Mouse (Mus musculus) lung, embryonic 14.5 days (tissue): ENCODE results near the gene Npm1. TPM values are rescaled to one million over a fixed set of nuclear protein-coding genes. Genes with fewer than 3 reads are reported as not detected.

Experiments used
- ATAC-seq: fragments of 200-750 bp; cut with Nextera tagmentation; 2 replicates; pipeline ENCODE4 v1.8.0; 2017; ENCODE audit warnings: mild to moderate bottlenecking, moderate TSS enrichment, moderate library complexity; ENCODE audit not compliant: insufficient read depth
- DNase-seq: peaks from one replicate; pipeline ENCODE4 v3.0.0-alpha.2; 2015
- H3K27ac ChIP-seq: fragments of 300-500 bp; sonication (generic); 2 replicates; pipeline ENCODE4 v1.5.1; 2014; ENCODE audit warnings: low read depth, mild to moderate bottlenecking, moderate library complexity
- H3K27me3 ChIP-seq: fragments of 300-500 bp; sonication (generic); 2 replicates; pipeline ENCODE4 v1.6.1; 2014; ENCODE audit warnings: low read length, control low read depth; ENCODE audit not compliant: insufficient read depth
- H3K36me3 ChIP-seq: fragments of 300-500 bp; sonication (generic); 2 replicates; pipeline ENCODE4 v1.6.1; 2014; ENCODE audit warnings: control low read depth; ENCODE audit not compliant: insufficient read depth
- H3K4me1 ChIP-seq: fragments of 300-500 bp; sonication (generic); 2 replicates; pipeline ENCODE4 v1.6.1; 2014; ENCODE audit warnings: antibody characterized with exemption, control low read depth; ENCODE audit not compliant: insufficient read depth
- H3K4me2 ChIP-seq: fragments of 300-500 bp; sonication (generic); 2 replicates; pipeline ENCODE4 v1.6.1; 2014; ENCODE audit warnings: mild to moderate bottlenecking
- H3K4me3 ChIP-seq: fragments of 300-500 bp; sonication (generic); 2 replicates; pipeline ENCODE4 v1.5.1; 2014; ENCODE audit warnings: low read depth, low read length
- H3K9ac ChIP-seq: fragments of 300-500 bp; sonication (generic); 2 replicates; pipeline ENCODE4 v1.6.1; 2014
- H3K9me3 ChIP-seq: fragments of 300-500 bp; sonication (generic); 2 replicates; pipeline ENCODE4 v1.6.1; 2016; ENCODE audit warnings: low read depth, low read length, control low read depth
- CTCF ChIP-seq: IDR thresholded peaks from 2 replicates; pipeline ENCODE4 v1.5.1; 2016; ENCODE audit warnings: antibody characterized with exemption, low read depth
- WGBS: fragments of 180-500 bp; shearing (Covaris S2); extraction: QIAGEN DNeasy Blood & Tissue Kit; methylation state at CpG from one replicate; pipeline ENCODE4 v1.1.7; 2014; 5-methylcytosine and 5-hydroxymethylcytosine counted together
- polyA plus RNA-seq: library from polyadenylated mRNA; unstranded; fragments of >200 nt; fragmentation: Nextera tagmentation; extraction: Ambion mirVana; gene quantifications from 2 replicates; pipeline ENCODE4 v1.2.1, GENCODE M21; 2014

Npm1 gene
- polyA plus RNA-seq, result 1,275 and 1,313 TPM in 2 replicates

DNA sequence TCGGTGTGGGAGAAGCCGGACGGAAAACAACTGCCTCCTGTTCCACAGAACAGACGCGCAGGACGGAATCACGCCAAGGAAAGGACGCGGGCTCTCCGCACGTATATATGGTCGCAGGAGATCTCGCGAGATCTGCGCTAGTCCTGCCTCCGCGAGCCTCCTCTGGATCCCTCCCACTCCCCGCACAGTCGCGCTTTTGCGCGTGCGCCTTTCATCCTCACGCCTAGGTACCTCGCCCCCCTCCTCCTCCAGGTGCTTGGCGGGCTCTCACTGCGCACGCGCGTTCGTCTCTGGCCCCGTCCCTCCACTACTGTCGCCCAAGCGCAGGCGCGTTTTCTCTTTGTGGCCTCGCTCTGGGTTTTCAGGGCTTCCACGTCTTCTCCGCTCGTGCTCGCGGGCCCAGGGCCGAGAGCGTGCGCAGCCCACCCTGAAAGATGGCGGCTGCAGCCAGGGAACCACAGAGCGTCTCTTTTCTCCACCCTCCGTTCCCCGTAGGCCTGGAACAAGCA is at the start of gene Npm1:
Npm1 (minus strand) TSS at position 209 of the 509 bp plus-strand sequence.
- no peak for TF ChIP-seq CTCF
- 2% methylated on average over 49 of the region's 49 CpGs for WGBS
- Histone ChIP-seq H3K9me3 (no peaks in the 10 kb centered on the region), H3K36me3 (peaks cover 34% of the 10 kb centered on the region), H3K9ac (peak within 1 kb of the TSS; percentile 95), H3K4me1 (0 out of 2 replicates have a peak, but pooled peaks cover 5% of the 10 kb centered on the region), H3K27ac (peak within 1 kb of the TSS; percentile 98), H3K27me3 (no peaks in the 10 kb centered on the region), H3K4me2 (peak within 1 kb of the TSS; percentile 83), H3K4me3 (peak within 1 kb of the TSS; percentile 99)
- ATAC-seq (peak; percentile 94), DNase-seq (peak; percentile 100)

DNA sequence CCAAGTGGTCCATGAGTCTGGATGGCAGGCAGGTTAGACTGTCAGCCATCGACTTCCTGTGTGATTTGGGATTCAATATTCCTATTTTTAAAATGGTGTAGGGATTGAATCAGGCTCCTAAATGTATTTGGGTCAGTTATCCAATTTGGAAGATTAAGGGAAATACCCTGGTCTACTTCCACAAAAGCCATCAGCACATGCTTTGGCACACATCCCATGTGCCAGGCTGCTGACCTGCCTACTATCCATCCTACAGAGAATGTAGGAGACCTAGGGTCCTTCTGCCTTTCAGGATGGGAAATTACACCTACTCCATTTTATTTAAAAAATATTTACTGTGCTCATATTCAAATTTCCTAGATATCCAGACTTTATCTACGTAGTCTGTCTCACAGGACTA is 44.4 kb upstream of the Npm1 start:
- Histone ChIP-seq H3K9me3 (no peaks in the 10 kb centered on the region), H3K27ac (no peak overlapping the region), H3K4me2 (no peak overlapping the region), H3K36me3 (no peaks in the 10 kb centered on the region), H3K27me3 (peaks cover 56% of the 10 kb centered on the region), H3K9ac (no peak overlapping the region), H3K4me3 (no peak overlapping the region), H3K4me1 (no peaks in the 10 kb centered on the region; the same call in 1 of the 2 replicates)
- ATAC-seq (no peak), DNase-seq (no peak)
- 79% methylated on average over 2 of the region's 2 CpGs for WGBS
- TF ChIP-seq CTCF, result no peak

DNA sequence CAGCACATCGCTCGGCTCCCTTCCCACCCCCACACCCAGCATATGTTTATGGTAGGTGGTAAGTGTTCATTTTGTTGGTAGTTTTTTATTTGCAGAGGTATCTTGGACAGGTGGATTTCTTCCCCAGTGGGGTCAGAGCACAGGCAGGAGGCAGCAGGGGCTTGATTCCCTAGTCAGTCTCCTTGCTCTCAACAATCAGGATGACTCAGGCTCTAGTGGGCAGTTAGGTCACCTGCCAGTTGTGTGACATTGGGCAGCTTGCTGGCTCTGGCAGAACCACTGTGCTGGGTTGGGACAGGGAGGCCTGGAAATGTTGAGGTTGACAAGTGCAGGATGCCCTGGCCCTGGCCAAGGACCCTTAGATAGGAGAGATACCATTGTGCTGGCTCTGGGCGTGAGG is 42.0 kb upstream of the Npm1 start:
- Histone ChIP-seq H3K4me2 (no peak overlapping the region), H3K27me3 (peaks cover 80% of the 10 kb centered on the region), H3K4me3 (no peak overlapping the region), H3K4me1 (no peaks in the 10 kb centered on the region; the same call in 1 of the 2 replicates), H3K9ac (no peak overlapping the region), H3K36me3 (no peaks in the 10 kb centered on the region), H3K9me3 (no peaks in the 10 kb centered on the region), H3K27ac (no peak overlapping the region)
- DNase-seq (no peak), ATAC-seq (no peak)
- TF ChIP-seq CTCF, result no peak
- 19% methylated on average over 3 of the region's 3 CpGs for WGBS

DNA sequence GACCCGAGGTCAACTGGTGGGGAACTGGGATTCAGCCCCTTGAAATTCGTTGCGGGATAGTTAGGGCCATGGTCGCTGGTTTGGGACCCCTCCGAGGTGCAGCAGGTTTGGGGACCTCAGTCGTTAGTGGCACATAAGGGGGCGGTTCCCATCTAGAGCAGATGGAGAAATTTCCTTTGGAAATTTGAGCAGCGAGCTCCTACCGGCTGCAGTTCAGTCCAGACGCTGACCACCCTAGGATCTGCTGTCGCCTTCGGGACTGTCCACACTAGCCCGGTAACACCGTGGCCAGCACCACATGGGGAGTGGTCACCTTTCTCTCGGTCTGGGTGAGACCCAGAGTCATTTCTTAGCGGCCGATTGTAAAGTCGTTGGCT is 41.3 kb upstream of the Npm1 start:
- H3K27ac ChIP-seq, result no peak overlapping the region
- H3K9me3 ChIP-seq, result no peaks in the 10 kb centered on the region
- peaks cover 86% of the 10 kb centered on the region for H3K27me3 ChIP-seq
- no peaks in the 10 kb centered on the region; the same call in 1 of the 2 replicates for H3K4me1 ChIP-seq
- no peak overlapping the region for H3K4me2 ChIP-seq
- H3K9ac ChIP-seq, result no peak overlapping the region
- ATAC-seq (no peak), DNase-seq (no peak)
- no peak overlapping the region; the same call in 1 of the 2 replicates for H3K4me3 ChIP-seq
- TF ChIP-seq CTCF, result no peak
- H3K36me3 ChIP-seq, result no peaks in the 10 kb centered on the region
- WGBS, result under 1% methylated on average over 18 of the region's 18 CpGs

DNA sequence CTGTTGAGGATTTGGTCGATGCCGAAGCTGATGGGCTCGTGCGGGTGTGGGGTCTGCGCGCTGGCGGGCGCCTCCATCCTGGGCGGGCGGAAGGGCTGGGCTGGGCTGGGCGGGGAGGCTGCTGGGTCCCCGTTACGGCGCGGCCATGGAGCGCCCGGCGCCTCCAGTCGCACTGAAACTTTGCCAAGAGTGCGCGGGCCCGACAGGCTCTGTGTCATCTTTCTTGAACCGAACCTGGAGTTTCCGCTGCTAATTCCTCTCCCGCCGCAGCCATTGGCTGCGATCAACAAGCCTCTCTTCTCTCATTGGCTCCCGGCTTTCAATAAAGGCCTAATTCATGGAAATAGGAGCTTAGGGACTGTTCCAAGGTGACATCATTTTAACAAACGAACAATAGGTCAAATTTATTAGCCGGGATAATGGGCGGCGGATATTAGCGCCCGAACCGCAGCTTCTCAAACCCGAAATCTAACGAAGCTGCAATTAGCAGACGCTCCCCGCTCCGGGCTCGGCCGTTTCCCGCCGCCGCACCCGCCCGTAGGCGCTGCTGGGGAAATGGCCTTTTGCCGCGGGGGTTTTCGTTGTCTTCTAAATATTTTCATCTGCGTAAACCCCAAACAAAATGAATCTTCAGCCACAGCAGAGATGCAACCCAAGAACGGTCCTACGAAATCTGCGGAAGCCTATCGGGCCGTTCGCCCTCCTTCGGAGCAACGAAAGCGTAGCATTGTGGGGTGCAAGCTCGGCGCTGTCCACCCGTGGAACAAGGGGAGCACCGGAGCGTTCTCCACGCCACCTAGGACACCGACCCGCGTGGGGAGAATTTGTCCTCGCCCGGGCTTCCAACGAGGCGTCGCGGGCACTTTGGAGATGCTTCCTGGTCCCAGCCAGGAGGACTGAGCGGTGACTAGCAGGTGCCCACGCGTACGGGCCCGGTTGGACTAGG is 40.6 kb upstream of the Npm1 start, which contains the start of gene Tlx3:
Tlx3 (minus strand) TSS at position 207 of the 946 bp plus-strand sequence.
- no peak within 1 kb of the TSS for H3K9ac ChIP-seq
- WGBS, result under 1% methylated on average over 81 of the region's 81 CpGs
- peaks cover 92% of the 10 kb centered on the region for H3K27me3 ChIP-seq
- H3K4me2 ChIP-seq, result peak within 1 kb of the TSS; percentile 55
- H3K4me3 ChIP-seq, result peak within 1 kb of the TSS; percentile 29
- no peaks in the 10 kb centered on the region; the same call in 1 of the 2 replicates for H3K4me1 ChIP-seq
- no peak within 1 kb of the TSS for H3K27ac ChIP-seq
- peak; percentile 79 for DNase-seq
- TF ChIP-seq CTCF, result no peak
- no peaks in the 10 kb centered on the region for H3K9me3 ChIP-seq
- peak; percentile 53 for ATAC-seq
- H3K36me3 ChIP-seq, result no peaks in the 10 kb centered on the region

DNA sequence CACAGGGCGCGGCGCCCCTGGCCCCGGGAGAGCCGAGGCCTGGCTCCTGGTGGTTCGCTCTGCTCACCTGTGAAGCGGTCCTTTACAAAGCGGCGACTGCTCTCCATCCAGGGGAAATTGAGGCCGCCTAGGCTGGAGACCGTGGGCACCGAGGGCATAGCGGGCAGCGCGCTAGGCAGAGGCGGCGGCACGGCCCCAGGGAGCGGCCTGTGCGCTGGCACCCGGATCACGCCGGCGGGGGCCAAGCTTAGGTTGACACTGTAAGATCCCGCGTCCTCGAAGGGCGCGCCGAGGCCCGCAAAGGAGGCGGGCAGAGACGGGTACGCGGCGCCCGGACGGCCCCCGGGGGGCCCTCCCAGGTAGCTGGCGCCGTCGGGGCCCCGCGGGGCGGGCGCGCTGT is 40.0 kb upstream of the Npm1 start:
- WGBS, result 2% methylated on average over 45 of the region's 47 CpGs
- Histone ChIP-seq H3K4me3 (peak overlapping the region; percentile 29), H3K27me3 (peaks cover 99% of the 10 kb centered on the region), H3K4me1 (no peaks in the 10 kb centered on the region; the same call in 1 of the 2 replicates), H3K36me3 (no peaks in the 10 kb centered on the region), H3K4me2 (peak overlapping the region; percentile 55), H3K27ac (no peak overlapping the region), H3K9me3 (no peaks in the 10 kb centered on the region), H3K9ac (no peak overlapping the region)
- TF ChIP-seq CTCF, result no peak
- ATAC-seq, result peak; percentile 12; the same call in 1 of the 2 replicates
- DNase-seq, result no peak

DNA sequence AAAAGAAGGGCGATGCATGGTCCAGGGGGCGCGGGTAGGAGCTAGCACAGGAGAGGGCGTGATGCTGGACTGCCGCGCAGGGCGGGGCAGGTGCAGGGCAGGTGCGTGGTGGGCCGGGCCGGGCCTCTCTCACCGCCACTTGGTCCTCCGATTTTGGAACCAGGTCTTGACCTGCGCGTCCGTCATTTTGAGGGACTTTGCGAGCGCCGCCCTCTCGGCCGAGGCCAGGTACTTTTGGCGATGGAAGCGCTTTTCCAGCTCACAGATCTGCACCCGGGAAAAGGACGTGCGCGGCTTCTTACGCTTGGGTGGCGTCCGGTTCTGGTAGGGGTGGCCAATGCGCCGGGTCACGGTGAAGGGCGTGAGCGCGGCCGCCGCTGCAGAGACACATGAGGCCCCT is 39.3 kb upstream of the Npm1 start:
- peak; percentile 27 for TF ChIP-seq CTCF
- 1% methylated on average over 37 of the region's 37 CpGs for WGBS
- peak overlapping the region; percentile 29; the same call in 1 of the 2 replicates for H3K4me3 ChIP-seq
- no peak overlapping the region for H3K4me2 ChIP-seq
- no peak overlapping the region for H3K27ac ChIP-seq
- DNase-seq (no peak), ATAC-seq (no peak)
- no peaks in the 10 kb centered on the region; the same call in 1 of the 2 replicates for H3K4me1 ChIP-seq
- no peaks in the 10 kb centered on the region for H3K36me3 ChIP-seq
- no peaks in the 10 kb centered on the region for H3K9me3 ChIP-seq
- H3K27me3 ChIP-seq, result peaks cover 99% of the 10 kb centered on the region
- no peak overlapping the region for H3K9ac ChIP-seq
